Mouse (Mus musculus): ENCODE results near the gene 4930507D05Rik.
"Not testable (repeated sequence)": the region's sequence is repeated elsewhere in the genome, so short reads cannot be mapped to it uniquely, and the experiment has no call there.

Gene 4930507D05Rik

GRCm38 (mm10) chr10:62449364-62450279 is at the start of gene 4930507D05Rik, which contains the start of gene Supv3l1:
Gene 4930507D05Rik (plus strand): TSS chr10:62449489.
Gene Supv3l1 (minus strand): TSS chr10:62449738.
- peak; percentile 97 for DNase-seq

GRCm38 (mm10) chr10:62401641-62402111 is 47.6 kb upstream of the 4930507D05Rik start:
- DNase-seq = peak; percentile 83 to 84

- no peak for DNase-seq
Observed at GRCm38 (mm10) chr10:62404901-62405300, 44.4 kb upstream of the 4930507D05Rik start.

GRCm38 (mm10) chr10:62410943-62411342 is 38.3 kb upstream of the 4930507D05Rik start:
- DNase-seq = peak; percentile 86 to 87

- DNase-seq = peak; percentile 66 to 72
Observed at GRCm38 (mm10) chr10:62411431-62412410, 37.6 kb upstream of the 4930507D05Rik start.

- peak; percentile 60 to 62 for DNase-seq
Observed at GRCm38 (mm10) chr10:62412906-62413605, 36.2 kb upstream of the 4930507D05Rik start.

- no peak for DNase-seq
Observed at GRCm38 (mm10) chr10:62413606-62413982, 35.7 kb upstream of the 4930507D05Rik start.

- DNase-seq = no peak
Observed at GRCm38 (mm10) chr10:62418831-62419356, 30.4 kb upstream of the 4930507D05Rik start.

- DNase-seq = no peak
Observed at GRCm38 (mm10) chr10:62419422-62419821, 29.9 kb upstream of the 4930507D05Rik start.

- no peak for DNase-seq
Observed at GRCm38 (mm10) chr10:62420399-62420798, 28.9 kb upstream of the 4930507D05Rik start.

GRCm38 (mm10) chr10:62421127-62421526 is 28.2 kb upstream of the 4930507D05Rik start:
- DNase-seq = no peak

GRCm38 (mm10) chr10:62422255-62422654 is 27.0 kb upstream of the 4930507D05Rik start, which contains the start of gene Hkdc1:
Gene Hkdc1 (minus strand): TSS chr10:62422491.
- DNase-seq = no peak

GRCm38 (mm10) chr10:62425081-62425871 is 24.0 kb upstream of the 4930507D05Rik start:
- no peak for DNase-seq

GRCm38 (mm10) chr10:62430427-62430826 is 18.9 kb upstream of the 4930507D05Rik start:
- no peak for DNase-seq

GRCm38 (mm10) chr10:62450280-62450640 is 971 bp downstream of the 4930507D05Rik start:
- peak in 1 of 2 experiments; percentile 30 for DNase-seq

- not testable (repeated sequence) for DNase-seq
Observed at GRCm38 (mm10) chr10:62452001-62452400, 2.7 kb downstream of the 4930507D05Rik start.

GRCm38 (mm10) chr10:62461321-62461720 is 12.0 kb downstream of the 4930507D05Rik start:
- DNase-seq = no peak

- no peak for DNase-seq
Observed at GRCm38 (mm10) chr10:62469736-62470135, 20.4 kb downstream of the 4930507D05Rik start.

GRCm38 (mm10) chr10:62471105-62471504 is 21.8 kb downstream of the 4930507D05Rik start:
- DNase-seq = no peak

GRCm38 (mm10) chr10:62474944-62475343 is 25.7 kb downstream of the 4930507D05Rik start:
- no peak for DNase-seq

GRCm38 (mm10) chr10:62476980-62477379 is 27.7 kb downstream of the 4930507D05Rik start:
- no peak for DNase-seq
